Mouse (Mus musculus): Measurements from ENCODE around the gene Slc10a2.
"Not testable (repeated sequence)": the region's sequence is repeated elsewhere in the genome, so short reads cannot be mapped to it uniquely, and the experiment has no call there.

The Slc10a2 gene

DNA sequence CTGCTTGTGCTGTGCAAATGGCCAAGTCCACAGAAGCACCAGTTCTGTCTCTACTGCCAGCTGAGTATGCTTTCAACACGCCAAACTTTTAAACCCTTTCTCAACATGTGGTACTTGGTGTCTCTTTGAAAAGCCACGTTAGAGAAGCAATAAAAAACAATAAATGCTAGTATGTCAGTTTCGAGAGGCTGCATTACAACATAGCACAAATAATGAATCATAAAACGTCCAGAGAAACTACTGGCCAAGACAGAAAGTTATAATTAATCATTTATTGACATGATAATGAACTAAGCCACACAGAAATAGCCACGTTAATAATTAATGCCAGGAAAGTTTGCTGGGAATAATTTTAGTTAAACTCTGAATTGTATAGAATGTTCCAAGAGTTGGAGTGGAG lies at the start of gene Slc10a2:
Slc10a2 (minus strand) TSS at position 166 of the 400 bp plus-strand sequence.
- in situ Hi-C loops (cut with MboI; ENCODE audit: low sequenced_read_pairs) = no loop called here

DNA sequence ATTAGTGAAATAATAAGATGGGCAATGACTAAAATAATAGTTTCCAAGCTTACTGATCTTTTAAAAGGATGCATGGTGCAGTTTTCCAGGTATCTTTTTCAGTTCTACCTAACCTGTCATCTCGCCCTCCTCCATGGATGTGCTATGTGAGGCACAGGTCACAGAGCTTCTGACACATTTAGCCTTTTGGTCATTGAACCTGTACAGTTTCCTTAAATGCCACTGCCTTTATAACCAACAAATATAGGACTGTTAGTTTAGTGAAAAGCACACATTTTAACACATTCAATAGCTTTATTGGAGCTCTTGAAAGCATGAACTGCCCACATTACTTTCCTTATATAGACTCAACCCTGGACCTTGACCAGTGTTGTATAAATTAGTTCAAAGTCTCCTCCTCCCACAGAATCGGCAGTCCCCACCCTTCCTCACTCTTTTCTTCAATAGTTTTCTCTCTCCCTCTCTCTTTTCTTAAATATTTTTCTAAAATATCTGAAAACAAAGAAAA lies 24.2 kb upstream of the Slc10a2 start:
- in situ Hi-C loops (cut with MboI; ENCODE audit: low sequenced_read_pairs) = no loop called here

DNA sequence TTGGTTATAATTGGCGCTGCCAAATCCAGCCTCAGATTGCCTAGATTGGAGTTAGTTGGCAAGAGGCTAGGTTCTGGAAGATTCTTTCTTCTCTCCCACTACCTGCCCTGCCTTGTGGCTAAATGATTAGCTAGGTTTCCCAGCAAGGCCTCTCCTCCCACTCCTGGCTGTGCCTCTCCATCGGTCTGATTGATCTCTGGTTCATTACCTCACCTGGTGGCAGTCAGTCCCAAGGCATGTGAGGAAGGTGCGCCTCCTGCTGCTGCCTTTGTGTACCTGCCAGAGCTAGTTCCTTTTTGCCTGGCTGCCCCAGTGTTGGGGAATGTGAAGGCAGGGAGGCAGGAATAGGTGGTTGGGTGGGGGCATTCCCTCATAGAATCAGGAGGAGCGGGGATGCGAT lies 1.7 kb upstream of the Slc10a2 start:
- in situ Hi-C loops (cut with MboI; ENCODE audit: low sequenced_read_pairs) = no loop called here

DNA sequence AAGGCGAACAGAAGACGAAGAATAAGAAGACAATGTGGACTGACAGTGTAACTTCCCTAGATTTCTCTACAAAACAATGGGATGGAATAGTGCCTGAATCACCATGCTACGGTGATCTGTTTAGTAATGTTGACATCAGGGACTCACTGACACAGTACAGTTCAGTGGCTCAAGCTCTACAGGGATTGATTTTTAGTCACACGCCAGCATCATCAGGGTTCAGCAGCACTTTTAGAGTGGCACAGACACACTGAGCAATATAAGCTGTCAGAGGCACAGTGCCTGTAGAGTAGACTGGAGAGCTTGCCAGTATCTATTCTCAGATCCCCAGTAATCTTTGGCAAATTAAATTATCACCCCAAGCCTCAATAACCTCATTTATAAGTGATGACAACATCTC lies 9.8 kb downstream of the Slc10a2 start:
- in situ Hi-C loops (cut with MboI; ENCODE audit: low sequenced_read_pairs) = no loop called here

DNA sequence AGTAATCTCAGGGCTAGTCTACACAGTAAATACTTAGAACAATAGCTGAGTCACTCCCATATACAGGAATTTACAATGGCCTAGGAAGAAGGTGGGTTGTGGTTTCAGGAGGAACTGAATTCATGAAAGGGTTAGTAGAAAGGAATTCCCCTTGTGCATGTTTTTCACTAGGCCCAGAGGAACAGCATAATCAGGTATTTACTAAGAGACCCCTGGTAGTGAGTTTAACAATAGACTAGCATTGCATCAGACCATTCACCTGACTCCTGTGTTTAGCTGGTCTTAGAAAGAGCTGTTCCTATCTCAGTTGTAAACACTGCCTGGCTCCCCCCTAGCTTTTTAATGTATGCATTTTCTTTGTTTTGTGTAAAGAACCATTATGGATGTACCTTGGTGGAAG lies 11.2 kb downstream of the Slc10a2 start:
- in situ Hi-C loops (cut with MboI; ENCODE audit: low sequenced_read_pairs) = not testable (repeated sequence)

DNA sequence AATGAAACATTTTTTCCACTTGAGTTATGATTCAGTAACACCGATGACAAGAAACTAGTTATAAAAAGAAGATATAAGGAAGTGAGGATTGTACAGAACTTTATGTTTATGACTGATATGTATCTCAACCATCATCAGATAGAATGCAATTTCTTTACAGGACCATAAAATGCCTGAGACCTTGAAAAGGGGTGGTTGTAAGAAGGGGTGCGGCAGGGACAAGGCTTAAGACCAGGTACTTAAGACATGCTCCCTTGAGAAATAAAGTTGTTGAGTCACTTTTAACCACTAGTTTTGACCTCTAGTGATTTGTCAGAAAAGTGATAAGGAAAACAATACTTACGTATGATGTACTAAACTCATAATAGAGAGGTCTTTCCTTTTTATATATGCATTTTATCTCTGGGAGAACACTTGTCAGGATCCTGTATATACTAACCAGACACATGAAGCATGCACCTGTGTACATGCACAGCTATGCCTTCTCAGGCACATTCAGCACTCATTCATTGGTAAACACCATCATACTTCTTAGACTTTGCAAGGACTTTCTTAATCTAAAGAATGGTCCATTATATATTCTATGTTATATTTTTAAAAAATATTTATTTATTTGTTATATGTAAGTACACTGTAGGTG lies 31.4 kb downstream of the Slc10a2 start:
- in situ Hi-C loops (cut with MboI; ENCODE audit: low sequenced_read_pairs) = no loop called here

DNA sequence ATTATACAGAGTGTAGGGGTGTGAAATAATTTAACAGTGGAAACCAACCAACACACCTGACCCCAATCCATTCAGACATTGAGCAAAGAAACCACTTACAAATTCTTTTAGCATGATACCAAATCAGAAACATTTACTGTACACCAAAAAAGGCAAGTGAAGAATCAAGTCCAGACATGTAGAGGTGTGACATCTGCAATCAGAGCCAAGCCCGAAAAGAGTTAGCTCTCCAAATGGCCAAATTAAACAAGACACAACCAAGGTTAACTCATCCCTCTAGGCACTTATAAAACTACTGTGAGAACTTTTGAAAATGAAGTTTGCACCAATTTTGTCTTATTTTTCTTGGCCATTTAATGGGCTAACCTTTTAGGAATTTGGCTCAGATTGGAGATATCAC lies 46.3 kb downstream of the Slc10a2 start:
- in situ Hi-C loops (cut with MboI; ENCODE audit: low sequenced_read_pairs) = no loop called here

DNA sequence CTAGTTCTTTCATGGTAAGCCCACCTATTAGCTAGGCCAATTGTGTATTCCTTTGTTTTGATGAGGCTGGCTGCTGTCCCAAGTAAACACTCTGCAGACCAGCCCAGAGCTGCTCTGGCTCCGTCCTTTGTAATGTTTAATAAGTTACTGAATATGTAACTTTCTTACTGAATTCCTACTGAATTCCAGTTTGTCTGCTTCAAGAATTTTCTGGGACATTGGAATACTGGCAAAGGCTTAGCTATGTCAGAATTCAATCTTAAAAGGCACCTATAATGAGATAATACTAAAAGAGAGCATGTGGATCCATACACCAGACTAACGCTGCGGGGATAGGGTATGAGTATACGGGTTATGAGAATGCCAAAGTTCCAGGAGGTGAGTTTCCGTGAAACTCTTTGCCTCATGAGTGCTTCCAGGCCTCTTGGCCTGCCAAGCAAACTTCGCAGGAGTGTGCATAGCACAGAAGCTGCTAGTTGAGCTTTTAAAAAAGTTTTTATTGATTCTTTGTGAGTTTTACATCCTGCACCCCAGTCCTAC lies 60.7 kb downstream of the Slc10a2 start:
- in situ Hi-C loops (cut with MboI; ENCODE audit: low sequenced_read_pairs) = not testable (repeated sequence)

DNA sequence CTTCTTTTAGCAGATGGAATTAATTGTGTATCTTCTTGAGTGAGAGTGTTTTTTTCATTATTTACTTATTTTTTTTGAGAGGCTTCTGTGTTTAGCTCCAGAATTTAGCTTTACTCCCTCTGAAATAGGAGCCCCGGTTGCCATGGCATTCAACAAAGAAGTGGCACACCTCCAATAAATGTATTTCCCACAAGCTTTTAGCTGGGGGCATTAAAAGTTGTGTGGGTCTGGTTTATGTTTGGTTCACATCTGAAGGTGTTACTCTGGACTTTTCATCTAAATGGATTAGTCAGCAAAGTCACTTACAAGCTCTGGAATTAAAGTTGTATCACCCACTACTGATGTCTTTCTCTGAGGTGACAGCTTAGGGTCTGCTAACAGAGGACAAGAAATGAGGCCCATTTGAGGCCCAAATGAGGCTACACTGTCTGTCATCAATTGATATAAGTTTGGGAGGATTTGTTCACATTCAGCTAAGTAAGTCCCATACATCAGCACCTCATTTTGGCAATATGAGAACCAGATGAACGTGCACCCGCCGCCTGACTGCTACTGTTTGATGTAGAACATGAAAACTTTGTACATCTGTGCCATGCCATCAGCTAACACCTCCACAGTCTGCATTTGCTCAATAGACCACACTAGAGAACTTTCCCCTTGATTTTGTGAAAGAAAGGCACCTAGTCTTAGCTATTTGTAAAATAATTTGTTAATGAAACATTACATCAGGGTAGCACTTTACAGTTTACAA lies 66.2 kb downstream of the Slc10a2 start:
- in situ Hi-C loops (cut with MboI; ENCODE audit: low sequenced_read_pairs) = no loop called here
